Mouse (Mus musculus): ENCODE data around the gene Gm11555. TPM values are rescaled to one million over a fixed set of nuclear protein-coding genes. Genes with fewer than 3 reads are reported as not detected.
"Not testable (repeated sequence)": the region's sequence is repeated elsewhere in the genome, so short reads cannot be mapped to it uniquely, and the experiment has no call there.

Gm11555 gene
- not detected in 2 replicates for polyA plus RNA-seq (2015; fragmentation: Nextera tagmentation; extraction: Ambion mirVana)

GRCm38 (mm10) chr11:99650136-99650535 is at the start of gene Gm11555:
Gm11555 (minus strand) TSS chr11:99650236.
- no peak within 1 kb of the TSS for H3K9ac ChIP-seq
- 73% methylated on average over 2 of the region's 2 CpGs for WGBS
- no peaks in the 10 kb centered on the region for H3K36me3 ChIP-seq
- H3K27me3 ChIP-seq, result no peaks in the 10 kb centered on the region
- no peaks in the 10 kb centered on the region for H3K4me1 ChIP-seq (replicated peaks)
- ATAC-seq (replicated peaks; ENCODE audit: insufficient number of reproducible peaks, insufficient read depth, low FRiP score, low read depth), result no peak
- no peaks in the 10 kb centered on the region for H3K9me3 ChIP-seq (replicated peaks)
- no peak within 1 kb of the TSS for H3K4me3 ChIP-seq
- H3K4me2 ChIP-seq, result no peak within 1 kb of the TSS
- H3K27ac ChIP-seq, result no peak within 1 kb of the TSS

- Histone ChIP-seq H3K27me3 (no peaks in the 10 kb centered on the region), H3K36me3 (no peaks in the 10 kb centered on the region), H3K4me3 (no peak within 1 kb of the TSS), H3K4me1 (replicated peaks) (no peaks in the 10 kb centered on the region), H3K9ac (no peak within 1 kb of the TSS), H3K9me3 (replicated peaks) (no peaks in the 10 kb centered on the region), H3K4me2 (no peak within 1 kb of the TSS), H3K27ac (no peak within 1 kb of the TSS)
- WGBS, result 76% methylated on average over 1 of the region's 1 CpGs
- no peak for ATAC-seq (replicated peaks; ENCODE audit: insufficient number of reproducible peaks, insufficient read depth, low FRiP score, low read depth)
These were observed 40.4 kb upstream of the Gm11555 start, which contains the start of gene Gm14190 for GRCm38 (mm10) chr11:99690463-99690862. Gm14190 (minus strand) TSS chr11:99690740.

- not testable (repeated sequence) for H3K27ac ChIP-seq; H3K27me3 ChIP-seq; H3K9me3 ChIP-seq (replicated peaks); H3K9ac ChIP-seq; H3K36me3 ChIP-seq; ATAC-seq (replicated peaks; ENCODE audit: insufficient number of reproducible peaks, insufficient read depth, low FRiP score, low read depth); H3K4me1 ChIP-seq (replicated peaks); H3K4me2 ChIP-seq; H3K4me3 ChIP-seq
- 56% methylated on average over 1 of the region's 1 CpGs for WGBS
These were observed 35.2 kb upstream of the Gm11555 start for GRCm38 (mm10) chr11:99685235-99685634.

- no peak for ATAC-seq (replicated peaks; ENCODE audit: insufficient number of reproducible peaks, insufficient read depth, low FRiP score, low read depth)
- no peak overlapping the region for H3K4me3 ChIP-seq
- WGBS, result 85% methylated on average over 2 of the region's 2 CpGs
- H3K9me3 ChIP-seq (replicated peaks), result no peaks in the 10 kb centered on the region
- no peak overlapping the region for H3K4me2 ChIP-seq
- H3K9ac ChIP-seq, result no peak overlapping the region
- no peak overlapping the region for H3K27ac ChIP-seq
- no peaks in the 10 kb centered on the region for H3K36me3 ChIP-seq
- no peaks in the 10 kb centered on the region for H3K4me1 ChIP-seq (replicated peaks)
- H3K27me3 ChIP-seq, result no peaks in the 10 kb centered on the region
These were observed 33.4 kb upstream of the Gm11555 start for GRCm38 (mm10) chr11:99683481-99683880.

- no peak within 1 kb of the TSS for H3K27ac ChIP-seq
- no peak for ATAC-seq (replicated peaks; ENCODE audit: insufficient number of reproducible peaks, insufficient read depth, low FRiP score, low read depth)
- no peaks in the 10 kb centered on the region for H3K36me3 ChIP-seq
- H3K9ac ChIP-seq, result no peak within 1 kb of the TSS
- H3K27me3 ChIP-seq, result no peaks in the 10 kb centered on the region
- H3K4me1 ChIP-seq (replicated peaks), result no peaks in the 10 kb centered on the region
- H3K4me2 ChIP-seq, result no peak within 1 kb of the TSS
- H3K4me3 ChIP-seq, result no peak within 1 kb of the TSS
- no peaks in the 10 kb centered on the region for H3K9me3 ChIP-seq (replicated peaks)
These were observed 15.8 kb upstream of the Gm11555 start, which contains the start of gene Krtap4-6 for GRCm38 (mm10) chr11:99665860-99666259. Krtap4-6 (minus strand) TSS chr11:99665960.

GRCm38 (mm10) chr11:99662802-99663201 is 12.8 kb upstream of the Gm11555 start:
- H3K36me3 ChIP-seq, result no peaks in the 10 kb centered on the region
- no peak overlapping the region for H3K4me3 ChIP-seq
- 79% methylated on average over 10 of the region's 10 CpGs for WGBS
- no peak overlapping the region for H3K9ac ChIP-seq
- no peak overlapping the region for H3K27ac ChIP-seq
- no peaks in the 10 kb centered on the region for H3K4me1 ChIP-seq (replicated peaks)
- no peak for ATAC-seq (replicated peaks; ENCODE audit: insufficient number of reproducible peaks, insufficient read depth, low FRiP score, low read depth)
- H3K27me3 ChIP-seq, result no peaks in the 10 kb centered on the region
- H3K4me2 ChIP-seq, result no peak overlapping the region
- no peaks in the 10 kb centered on the region for H3K9me3 ChIP-seq (replicated peaks)

GRCm38 (mm10) chr11:99659256-99659655 is 9.2 kb upstream of the Gm11555 start:
- WGBS, result 66% methylated on average over 4 of the region's 4 CpGs
- ATAC-seq (replicated peaks; ENCODE audit: insufficient number of reproducible peaks, insufficient read depth, low FRiP score, low read depth), result no peak
- H3K4me2 ChIP-seq, result no peak overlapping the region
- no peaks in the 10 kb centered on the region for H3K4me1 ChIP-seq (replicated peaks)
- no peak overlapping the region for H3K9ac ChIP-seq
- no peaks in the 10 kb centered on the region for H3K36me3 ChIP-seq
- H3K9me3 ChIP-seq (replicated peaks), result no peaks in the 10 kb centered on the region
- no peak overlapping the region for H3K27ac ChIP-seq
- no peak overlapping the region for H3K4me3 ChIP-seq
- no peaks in the 10 kb centered on the region for H3K27me3 ChIP-seq

GRCm38 (mm10) chr11:99658467-99659010 is 8.5 kb upstream of the Gm11555 start, which contains the start of gene Gm11563:
Gm11563 (minus strand) TSS chr11:99658960.
- not testable (repeated sequence) for ATAC-seq (replicated peaks; ENCODE audit: insufficient number of reproducible peaks, insufficient read depth, low FRiP score, low read depth); H3K4me3 ChIP-seq; H3K9me3 ChIP-seq (replicated peaks); H3K27ac ChIP-seq; H3K4me1 ChIP-seq (replicated peaks); H3K9ac ChIP-seq; H3K27me3 ChIP-seq; H3K4me2 ChIP-seq; H3K36me3 ChIP-seq
- WGBS, result 57% methylated on average over 10 of the region's 10 CpGs

GRCm38 (mm10) chr11:99657051-99657450 is 7.0 kb upstream of the Gm11555 start:
- WGBS, result 49% methylated on average over 5 of the region's 5 CpGs

GRCm38 (mm10) chr11:99646444-99646843 is 3.6 kb downstream of the Gm11555 start:
- Histone ChIP-seq H3K4me2 (no peak overlapping the region), H3K9ac (no peak overlapping the region), H3K27ac (no peak overlapping the region), H3K9me3 (replicated peaks) (no peaks in the 10 kb centered on the region), H3K4me3 (no peak overlapping the region), H3K27me3 (no peaks in the 10 kb centered on the region), H3K36me3 (no peaks in the 10 kb centered on the region), H3K4me1 (replicated peaks) (no peaks in the 10 kb centered on the region)
- no peak for ATAC-seq (replicated peaks; ENCODE audit: insufficient number of reproducible peaks, insufficient read depth, low FRiP score, low read depth)
- 77% methylated on average over 15 of the region's 15 CpGs for whole genome bisulfite sequencing

More at GRCm38 (mm10) chr11:99657051-99657450, 7.0 kb upstream of the Gm11555 start:
- no peak overlapping the region for H3K4me3 ChIP-seq
- H3K9me3 ChIP-seq (replicated peaks), result no peaks in the 10 kb centered on the region
- H3K4me1 ChIP-seq (replicated peaks), result no peaks in the 10 kb centered on the region
- H3K9ac ChIP-seq, result no peak overlapping the region
- H3K36me3 ChIP-seq, result no peaks in the 10 kb centered on the region
- ATAC-seq (replicated peaks; ENCODE audit: insufficient number of reproducible peaks, insufficient read depth, low FRiP score, low read depth), result no peak
- no peak overlapping the region for H3K4me2 ChIP-seq
- no peak overlapping the region for H3K27ac ChIP-seq
- no peaks in the 10 kb centered on the region for H3K27me3 ChIP-seq

- H3K4me1 ChIP-seq (replicated peaks), result no peaks in the 10 kb centered on the region
- H3K9me3 ChIP-seq (replicated peaks), result no peaks in the 10 kb centered on the region
- H3K27ac ChIP-seq, result no peak overlapping the region
- no peak overlapping the region for H3K4me2 ChIP-seq
- no peaks in the 10 kb centered on the region for H3K27me3 ChIP-seq
- no peaks in the 10 kb centered on the region for H3K36me3 ChIP-seq
- H3K4me3 ChIP-seq, result no peak overlapping the region
- ATAC-seq (replicated peaks; ENCODE audit: insufficient number of reproducible peaks, insufficient read depth, low FRiP score, low read depth), result no peak
- 70% methylated on average over 3 of the region's 3 CpGs for WGBS
- no peak overlapping the region for H3K9ac ChIP-seq
These were observed 5.7 kb downstream of the Gm11555 start for GRCm38 (mm10) chr11:99644351-99644750.

GRCm38 (mm10) chr11:99643635-99644139 is 6.3 kb downstream of the Gm11555 start, which contains the start of gene Krtap4-7:
Krtap4-7 (minus strand) TSS chr11:99644089.
- H3K4me2 ChIP-seq; H3K9me3 ChIP-seq (replicated peaks); H3K4me3 ChIP-seq; H3K4me1 ChIP-seq (replicated peaks); ATAC-seq (replicated peaks; ENCODE audit: insufficient number of reproducible peaks, insufficient read depth, low FRiP score, low read depth); H3K36me3 ChIP-seq; H3K9ac ChIP-seq; H3K27ac ChIP-seq; H3K27me3 ChIP-seq: not testable (repeated sequence)
- WGBS, result 74% methylated on average over 9 of the region's 9 CpGs
